Mouse (Mus musculus): Measurements from ENCODE around the gene Fas. TPM values are rescaled to one million over a fixed set of nuclear protein-coding genes. Genes with fewer than 3 reads are reported as not detected.
A peak's percentile ranks its signal among the peaks of the same experiment; 100 is the strongest.

The Fas gene
- total and polyA plus RNA-seq, 2 experiments from 2014 or later, result 1.1 to 5.6 TPM

DNA sequence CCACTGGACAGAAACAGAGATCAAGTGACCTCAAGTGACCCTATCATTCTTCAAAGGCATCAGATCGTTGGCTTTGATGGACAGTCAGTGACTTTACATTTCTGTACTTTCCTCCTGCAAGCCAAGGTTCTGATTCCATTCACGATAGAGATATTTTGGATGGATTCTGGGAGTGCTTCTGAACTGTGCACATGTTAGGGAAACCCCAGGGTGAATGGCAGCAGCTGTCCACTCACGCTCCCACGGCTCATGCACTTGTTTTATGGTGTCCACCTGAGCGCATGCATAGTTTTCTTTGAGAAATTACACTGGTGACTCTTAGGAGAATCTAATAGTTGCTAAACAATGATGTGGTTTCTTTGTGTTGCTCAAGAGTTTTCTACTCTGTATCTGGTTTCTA is 34.3 kb upstream of the Fas start:
- WGBS, result 77% methylated on average over 5 of the region's 5 CpGs
- no peak for ATAC-seq (ENCODE audit: insufficient read depth, low read depth)
- 0 out of 2 replicates have a peak overlapping the region, but pooled peaks have one; percentile 92 for H3K27ac ChIP-seq (ENCODE audit: low read depth)

GRCm38 (mm10) chr19:34256936-34257335 is 33.5 kb upstream of the Fas start:
- Histone ChIP-seq H3K9ac (replicated peaks; ENCODE audit: low read depth, low read length) (no peak overlapping the region), H3K9me3 (replicated peaks; ENCODE audit: control insufficient read depth, low read length) (no peaks in the 10 kb centered on the region), H3K36me3 (replicated peaks; ENCODE audit: control insufficient read depth, insufficient read depth, low read length) (0 out of 2 replicates have a peak, but pooled peaks cover 2% of the 10 kb centered on the region), H3K27ac (ENCODE audit: low read depth) (no peak overlapping the region), H3K4me1 (ENCODE audit: control insufficient read depth, insufficient read depth) (no peaks in the 10 kb centered on the region), H3K27me3 (ENCODE audit: control insufficient read depth, insufficient read depth, low read length) (no peaks in the 10 kb centered on the region), H3K4me3 (ENCODE audit: low read depth, low read length) (no peak overlapping the region), H3K4me2 (ENCODE audit: low read depth, low read length) (no peak overlapping the region)
- ATAC-seq (ENCODE audit: insufficient read depth, low read depth) (no peak), DNase-seq (ENCODE audit: low spot score) (no peak)
- no peak for TF ChIP-seq EP300 (IDR thresholded peaks at IDR 0.05; ENCODE audit: low read depth)
- no peak for TF ChIP-seq CTCF (IDR thresholded peaks at IDR 0.05; ENCODE audit: low read depth)
- WGBS, result 44% methylated on average over 2 of the region's 2 CpGs

More for the DNA sequence above, 34.3 kb upstream of the Fas start:
- Histone ChIP-seq H3K4me3 (ENCODE audit: low read depth, low read length) (no peak overlapping the region), H3K9me3 (replicated peaks; ENCODE audit: control insufficient read depth, low read length) (no peaks in the 10 kb centered on the region), H3K4me1 (ENCODE audit: control insufficient read depth, insufficient read depth) (no peaks in the 10 kb centered on the region), H3K4me2 (ENCODE audit: low read depth, low read length) (no peak overlapping the region), H3K27me3 (ENCODE audit: control insufficient read depth, insufficient read depth, low read length) (no peaks in the 10 kb centered on the region), H3K36me3 (replicated peaks; ENCODE audit: control insufficient read depth, insufficient read depth, low read length) (0 out of 2 replicates have a peak, but pooled peaks cover 9% of the 10 kb centered on the region), H3K9ac (replicated peaks; ENCODE audit: low read depth, low read length) (no peak overlapping the region)
- DNase-seq (ENCODE audit: low spot score), result no peak
- no peak for TF ChIP-seq EP300 (IDR thresholded peaks at IDR 0.05; ENCODE audit: low read depth)

GRCm38 (mm10) chr19:34262273-34262974 is 28.0 kb upstream of the Fas start:
- no peak for TF ChIP-seq EP300 (IDR thresholded peaks at IDR 0.05; ENCODE audit: low read depth)
- Histone ChIP-seq H3K4me3 (ENCODE audit: low read depth, low read length) (no peak overlapping the region), H3K27me3 (ENCODE audit: control insufficient read depth, insufficient read depth, low read length) (no peaks in the 10 kb centered on the region), H3K4me1 (ENCODE audit: control insufficient read depth, insufficient read depth) (peaks cover 5% of the 10 kb centered on the region; the same call in 1 of the 2 replicates), H3K9ac (replicated peaks; ENCODE audit: low read depth, low read length) (no peak overlapping the region), H3K9me3 (replicated peaks; ENCODE audit: control insufficient read depth, low read length) (no peaks in the 10 kb centered on the region), H3K36me3 (replicated peaks; ENCODE audit: control insufficient read depth, insufficient read depth, low read length) (no peaks in the 10 kb centered on the region), H3K4me2 (ENCODE audit: low read depth, low read length) (no peak overlapping the region), H3K27ac (ENCODE audit: low read depth) (no peak overlapping the region)
- 90% methylated on average over 2 of the region's 2 CpGs for WGBS
- DNase-seq (ENCODE audit: low spot score) (no peak), ATAC-seq (ENCODE audit: insufficient read depth, low read depth) (no peak)

- DNase-seq (ENCODE audit: low spot score), result peak; percentile 71
- no peak overlapping the region for H3K4me2 ChIP-seq (ENCODE audit: low read depth, low read length)
- H3K4me3 ChIP-seq (ENCODE audit: low read depth, low read length), result no peak overlapping the region
- no peak overlapping the region for H3K9ac ChIP-seq (replicated peaks; ENCODE audit: low read depth, low read length)
- peaks cover 5% of the 10 kb centered on the region; the same call in 1 of the 2 replicates for H3K4me1 ChIP-seq (ENCODE audit: control insufficient read depth, insufficient read depth)
- ATAC-seq (ENCODE audit: insufficient read depth, low read depth), result peak; percentile 83
- no peaks in the 10 kb centered on the region for H3K9me3 ChIP-seq (replicated peaks; ENCODE audit: control insufficient read depth, low read length)
- WGBS, result 31% methylated on average over 5 of the region's 5 CpGs
- TF ChIP-seq EP300 (IDR thresholded peaks at IDR 0.05; ENCODE audit: low read depth), result no peak
- TF ChIP-seq CTCF (IDR thresholded peaks at IDR 0.05; ENCODE audit: low read depth), result no peak
- no peaks in the 10 kb centered on the region for H3K36me3 ChIP-seq (replicated peaks; ENCODE audit: control insufficient read depth, insufficient read depth, low read length)
- no peaks in the 10 kb centered on the region for H3K27me3 ChIP-seq (ENCODE audit: control insufficient read depth, insufficient read depth, low read length)
- H3K27ac ChIP-seq (ENCODE audit: low read depth), result peak overlapping the region; percentile 76
Observed at GRCm38 (mm10) chr19:34265604-34266193, 24.8 kb upstream of the Fas start.

DNA sequence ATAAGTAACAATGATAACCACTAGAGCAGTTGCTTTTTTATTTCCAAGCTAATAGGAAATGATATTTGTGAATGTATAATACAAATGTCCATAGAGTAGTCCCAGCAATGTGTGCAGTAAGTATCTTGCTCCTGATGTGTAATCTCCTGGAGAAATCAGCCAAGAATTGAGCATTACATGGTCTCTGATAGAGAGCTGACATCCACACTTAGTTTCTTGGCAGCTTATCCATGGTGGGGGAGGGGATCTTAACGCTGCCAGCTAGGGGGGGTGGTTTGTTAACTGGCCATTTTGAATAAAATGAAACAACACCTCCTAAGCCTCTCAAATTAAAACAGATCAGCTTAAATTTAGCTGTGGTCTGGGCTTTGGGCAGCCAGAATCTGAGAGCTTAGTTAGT is 21.5 kb upstream of the Fas start:
- no peak overlapping the region for H3K4me2 ChIP-seq (ENCODE audit: low read depth, low read length)
- no peaks in the 10 kb centered on the region for H3K9me3 ChIP-seq (replicated peaks; ENCODE audit: control insufficient read depth, low read length)
- no peak overlapping the region for H3K9ac ChIP-seq (replicated peaks; ENCODE audit: low read depth, low read length)
- no peak for DNase-seq (ENCODE audit: low spot score)
- TF ChIP-seq EP300 (IDR thresholded peaks at IDR 0.05; ENCODE audit: low read depth) (no peak), CTCF (IDR thresholded peaks at IDR 0.05; ENCODE audit: low read depth) (no peak)
- H3K4me1 ChIP-seq (ENCODE audit: control insufficient read depth, insufficient read depth), result peaks cover 5% of the 10 kb centered on the region; the same call in 1 of the 2 replicates
- no peak for ATAC-seq (ENCODE audit: insufficient read depth, low read depth)
- no peak overlapping the region for H3K27ac ChIP-seq (ENCODE audit: low read depth)
- WGBS, result 19% methylated on average over 1 of the region's 1 CpGs
- H3K27me3 ChIP-seq (ENCODE audit: control insufficient read depth, insufficient read depth, low read length), result no peaks in the 10 kb centered on the region
- no peak overlapping the region for H3K4me3 ChIP-seq (ENCODE audit: low read depth, low read length)
- no peaks in the 10 kb centered on the region for H3K36me3 ChIP-seq (replicated peaks; ENCODE audit: control insufficient read depth, insufficient read depth, low read length)

All from heart, postnatal 0 days (tissue).